Mouse (Mus musculus): Measurements from ENCODE around the gene Htra3.

Htra3 gene

GRCm38 (mm10) chr5:35679256-35680155, at the start of gene Htra3:
Gene Htra3 (minus strand): TSS chr5:35679782.
- DNase-seq (ENCODE audit: low spot score) = no peak

GRCm38 (mm10) chr5:35728957-35729460, 49.4 kb upstream of the Htra3 start:
- DNase-seq (ENCODE audit: low spot score) = peak; percentile 56

GRCm38 (mm10) chr5:35728344-35728956, 48.9 kb upstream of the Htra3 start:
- DNase-seq (ENCODE audit: low spot score) = no peak

GRCm38 (mm10) chr5:35727447-35727846, 47.9 kb upstream of the Htra3 start:
- no peak for DNase-seq (ENCODE audit: low spot score)

- no peak for DNase-seq (ENCODE audit: low spot score)
Observed at GRCm38 (mm10) chr5:35725840-35726239, 46.3 kb upstream of the Htra3 start.

- no peak for DNase-seq (ENCODE audit: low spot score)
Observed at GRCm38 (mm10) chr5:35723900-35724299, 44.3 kb upstream of the Htra3 start.

GRCm38 (mm10) chr5:35722654-35723053, 43.1 kb upstream of the Htra3 start:
- DNase-seq (ENCODE audit: low spot score) = no peak

GRCm38 (mm10) chr5:35721933-35722332, 42.4 kb upstream of the Htra3 start:
- DNase-seq (ENCODE audit: low spot score) = no peak

- DNase-seq (ENCODE audit: low spot score) = no peak
Observed at GRCm38 (mm10) chr5:35719880-35720279, 40.3 kb upstream of the Htra3 start.

- DNase-seq (ENCODE audit: low spot score) = no peak
Observed at GRCm38 (mm10) chr5:35719343-35719742, 39.8 kb upstream of the Htra3 start.

GRCm38 (mm10) chr5:35718817-35719216, 39.2 kb upstream of the Htra3 start:
- DNase-seq (ENCODE audit: low spot score) = no peak

- DNase-seq (ENCODE audit: low spot score) = peak; percentile 46
Observed at GRCm38 (mm10) chr5:35717946-35718345, 38.4 kb upstream of the Htra3 start.

GRCm38 (mm10) chr5:35717455-35717854, 37.9 kb upstream of the Htra3 start:
- DNase-seq (ENCODE audit: low spot score) = no peak

GRCm38 (mm10) chr5:35713649-35714354, 34.2 kb upstream of the Htra3 start:
- peak; percentile 93 for DNase-seq (ENCODE audit: low spot score)

- no peak for DNase-seq (ENCODE audit: low spot score)
Observed at GRCm38 (mm10) chr5:35712517-35712916, 32.9 kb upstream of the Htra3 start.

- DNase-seq (ENCODE audit: low spot score) = no peak
Observed at GRCm38 (mm10) chr5:35710931-35711330, 31.3 kb upstream of the Htra3 start.

- no peak for DNase-seq (ENCODE audit: low spot score)
Observed at GRCm38 (mm10) chr5:35710481-35710880, 30.9 kb upstream of the Htra3 start.

GRCm38 (mm10) chr5:35705411-35705810, 25.8 kb upstream of the Htra3 start:
- DNase-seq (ENCODE audit: low spot score) = no peak

GRCm38 (mm10) chr5:35703814-35704213, 24.2 kb upstream of the Htra3 start:
- DNase-seq (ENCODE audit: low spot score) = no peak

- DNase-seq (ENCODE audit: low spot score) = no peak
Observed at GRCm38 (mm10) chr5:35703183-35703582, 23.6 kb upstream of the Htra3 start.

GRCm38 (mm10) chr5:35702582-35703140, 23.1 kb upstream of the Htra3 start:
- no peak for DNase-seq (ENCODE audit: low spot score)

GRCm38 (mm10) chr5:35701042-35701441, 21.5 kb upstream of the Htra3 start:
- DNase-seq (ENCODE audit: low spot score) = peak; percentile 83
